Mouse (Mus musculus) G1E (cell line): ENCODE measurements around the gene Cnst.

ENCODE experiments used
- CTCF ChIP-seq: IDR thresholded peaks from 2 replicates; pipeline ENCODE4 v1.5.1; 2012; ENCODE audit warnings: low read depth, low read length, inconsistent platforms, mixed read lengths
- GATA1 ChIP-seq: IDR thresholded peaks from 2 replicates; pipeline ENCODE4 v1.6.1; 2012; ENCODE audit warnings: borderline replicate concordance, low read length, inconsistent platforms, mixed read lengths
- GATA2 ChIP-seq: IDR thresholded peaks from 2 replicates; pipeline ENCODE4 v1.6.1; 2012; ENCODE audit warnings: low read depth, low read length, inconsistent platforms, borderline replicate concordance
- POLR2AphosphoS5 ChIP-seq: IDR thresholded peaks from 2 replicates; pipeline ENCODE4 v1.6.1; 2012; ENCODE audit warnings: low read depth, low read length, inconsistent platforms; ENCODE audit not compliant: insufficient replicate concordance
- TAL1 ChIP-seq: conservative IDR thresholded peaks from 2 replicates; pipeline ENCODE4 v1.6.1; 2012; ENCODE audit warnings: low read depth, low read length, inconsistent platforms, mixed read lengths

DNA sequence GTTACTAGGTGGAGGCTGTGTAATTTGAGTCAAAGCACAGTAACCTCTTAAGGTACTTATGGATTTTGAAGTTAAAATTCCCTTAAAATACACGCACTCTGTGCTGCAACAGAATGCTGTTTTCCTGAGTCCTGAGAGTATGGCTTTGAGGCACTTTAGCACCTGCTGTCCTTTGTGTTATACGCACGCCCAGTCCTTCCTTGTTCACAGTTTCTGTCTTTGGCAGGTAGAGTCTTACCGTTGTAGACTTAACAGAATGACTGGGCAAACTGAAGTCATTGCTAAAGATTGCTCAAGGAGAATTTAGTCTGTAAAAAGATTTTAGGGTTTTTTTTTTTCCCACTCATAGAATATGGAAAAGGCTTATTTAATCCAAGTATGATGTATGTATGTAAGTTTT lies 5.8 kb downstream of the Cnst start:
- TF ChIP-seq CTCF = no peak
- TF ChIP-seq TAL1 = no peak
- TF ChIP-seq POLR2AphosphoS5 = no peak
- no peak for TF ChIP-seq GATA1
- no peak for TF ChIP-seq GATA2
